Mouse (Mus musculus) kidney, embryonic 16.5 days (tissue): ENCODE results near the gene Pitpnc1. TPM values are rescaled to one million over a fixed set of nuclear protein-coding genes. Genes with fewer than 3 reads are reported as not detected.

Experiments
- ATAC-seq: fragments of 200-750 bp; cut with Nextera tagmentation; 2 replicates; pipeline ENCODE4 v1.8.0; 2017; ENCODE audit warnings: moderate TSS enrichment; ENCODE audit not compliant: low FRiP score, low TSS enrichment
- H3K27ac ChIP-seq: fragments of 300-500 bp; sonication (generic); 2 replicates; pipeline ENCODE4 v1.5.1; 2014; ENCODE audit warnings: low read length
- H3K27me3 ChIP-seq: fragments of 300-500 bp; sonication (generic); 2 replicates; pipeline ENCODE4 v1.6.1; 2014; ENCODE audit warnings: low read length, control low read depth, mixed read lengths; ENCODE audit not compliant: insufficient read depth
- H3K36me3 ChIP-seq: fragments of 300-500 bp; sonication (generic); 2 replicates; pipeline ENCODE4 v1.6.1; 2014; ENCODE audit warnings: low read length, control low read depth, mixed read lengths; ENCODE audit not compliant: insufficient read depth
- H3K4me1 ChIP-seq: fragments of 300-500 bp; sonication (generic); 2 replicates; pipeline ENCODE4 v1.6.1; 2014; ENCODE audit warnings: low read length, control low read depth, mixed read lengths; ENCODE audit not compliant: insufficient read depth
- H3K4me2 ChIP-seq: fragments of 300-500 bp; sonication (generic); replicated peaks from 2 replicates; pipeline ENCODE4 v1.6.1; 2014; ENCODE audit warnings: low read depth, low read length
- H3K4me3 ChIP-seq: fragments of 300-500 bp; sonication (generic); 2 replicates; pipeline ENCODE4 v1.5.1; 2014; ENCODE audit warnings: mild to moderate bottlenecking, low read length
- H3K9ac ChIP-seq: fragments of 300-500 bp; sonication (generic); replicated peaks from 2 replicates; pipeline ENCODE4 v1.6.1; 2014; ENCODE audit warnings: low read length
- H3K9me3 ChIP-seq: fragments of 300-500 bp; sonication (generic); 2 replicates; pipeline ENCODE4 v1.6.1; 2016; ENCODE audit warnings: low read length, control low read depth
- WGBS: fragments of 180-500 bp; shearing (Covaris S2); extraction: QIAGEN DNeasy Blood & Tissue Kit; methylation state at CpG from one replicate; pipeline ENCODE4 v1.1.7; 2014; 5-methylcytosine and 5-hydroxymethylcytosine counted together
- polyA plus RNA-seq: library from polyadenylated mRNA; unstranded; fragments of >200 nt; fragmentation: Nextera tagmentation; extraction: Ambion mirVana; gene quantifications from 2 replicates; pipeline ENCODE4 v1.2.1, GENCODE M21; 2015

Pitpnc1 gene
- polyA plus RNA-seq, 1 experiment from 2014 or later: 21.5 TPM

GRCm38 (mm10) chr11:107327326-107327725, 143.2 kb downstream of the Pitpnc1 start:
- Histone ChIP-seq H3K27me3 (no peaks in the 10 kb centered on the region), H3K4me1 (0 out of 2 replicates have a peak, but pooled peaks cover 6% of the 10 kb centered on the region), H3K4me3 (no peak overlapping the region), H3K9ac (no peak overlapping the region), H3K4me2 (no peak overlapping the region), H3K9me3 (no peaks in the 10 kb centered on the region), H3K27ac (no peak overlapping the region), H3K36me3 (no peaks in the 10 kb centered on the region)
- WGBS: 84% methylated on average over 10 of the region's 10 CpGs
- no peak for ATAC-seq

- no peaks in the 10 kb centered on the region for H3K9me3 ChIP-seq
- WGBS: 49% methylated on average over 14 of the region's 14 CpGs
- no peak overlapping the region for H3K9ac ChIP-seq
- ATAC-seq: peak; percentile 69
- 0 out of 2 replicates have a peak, but pooled peaks cover 2% of the 10 kb centered on the region for H3K36me3 ChIP-seq
- 0 out of 2 replicates have a peak, but pooled peaks cover 6% of the 10 kb centered on the region for H3K4me1 ChIP-seq
- no peaks in the 10 kb centered on the region for H3K27me3 ChIP-seq
- H3K4me2 ChIP-seq: no peak overlapping the region
- H3K27ac ChIP-seq: no peak overlapping the region
- H3K4me3 ChIP-seq: no peak overlapping the region
Observed at GRCm38 (mm10) chr11:107325739-107326725, 144.5 kb downstream of the Pitpnc1 start.

- H3K27ac ChIP-seq: no peak overlapping the region
- no peak for ATAC-seq
- H3K27me3 ChIP-seq: no peaks in the 10 kb centered on the region
- H3K4me2 ChIP-seq: no peak overlapping the region
- no peak overlapping the region for H3K4me3 ChIP-seq
- WGBS: 92% methylated on average over 4 of the region's 4 CpGs
- 0 out of 2 replicates have a peak, but pooled peaks cover 6% of the 10 kb centered on the region for H3K4me1 ChIP-seq
- 0 out of 2 replicates have a peak, but pooled peaks cover 2% of the 10 kb centered on the region for H3K36me3 ChIP-seq
- no peak overlapping the region for H3K9ac ChIP-seq
- no peaks in the 10 kb centered on the region for H3K9me3 ChIP-seq
Observed at GRCm38 (mm10) chr11:107325226-107325625, 145.3 kb downstream of the Pitpnc1 start.

- Histone ChIP-seq H3K4me3 (no peak overlapping the region), H3K4me1 (0 out of 2 replicates have a peak, but pooled peaks cover 6% of the 10 kb centered on the region), H3K9ac (no peak overlapping the region), H3K36me3 (0 out of 2 replicates have a peak, but pooled peaks cover 2% of the 10 kb centered on the region), H3K4me2 (no peak overlapping the region), H3K27ac (no peak overlapping the region), H3K27me3 (no peaks in the 10 kb centered on the region), H3K9me3 (no peaks in the 10 kb centered on the region)
- WGBS: 72% methylated on average over 18 of the region's 18 CpGs
- ATAC-seq: no peak
Observed at GRCm38 (mm10) chr11:107323173-107323572, 147.3 kb downstream of the Pitpnc1 start.

- Histone ChIP-seq H3K36me3 (0 out of 2 replicates have a peak, but pooled peaks cover 2% of the 10 kb centered on the region), H3K4me3 (no peak overlapping the region), H3K9me3 (no peaks in the 10 kb centered on the region), H3K4me1 (0 out of 2 replicates have a peak, but pooled peaks cover 6% of the 10 kb centered on the region), H3K9ac (no peak overlapping the region), H3K27me3 (no peaks in the 10 kb centered on the region), H3K4me2 (no peak overlapping the region), H3K27ac (no peak overlapping the region)
- 81% methylated on average over 13 of the region's 13 CpGs for WGBS
- no peak for ATAC-seq
Observed at GRCm38 (mm10) chr11:107322226-107322625, 148.3 kb downstream of the Pitpnc1 start.

- 0 out of 2 replicates have a peak, but pooled peaks cover 2% of the 10 kb centered on the region for H3K36me3 ChIP-seq
- H3K9me3 ChIP-seq: no peaks in the 10 kb centered on the region
- WGBS: 85% methylated on average over 3 of the region's 3 CpGs
- no peak overlapping the region for H3K27ac ChIP-seq
- no peak overlapping the region for H3K4me3 ChIP-seq
- H3K4me2 ChIP-seq: no peak overlapping the region
- ATAC-seq: no peak
- H3K9ac ChIP-seq: no peak overlapping the region
- H3K4me1 ChIP-seq: 0 out of 2 replicates have a peak, but pooled peaks cover 6% of the 10 kb centered on the region
- H3K27me3 ChIP-seq: no peaks in the 10 kb centered on the region
Observed at GRCm38 (mm10) chr11:107321819-107322218, 148.7 kb downstream of the Pitpnc1 start.

GRCm38 (mm10) chr11:107319861-107320260, 150.6 kb downstream of the Pitpnc1 start:
- Histone ChIP-seq H3K9ac (no peak overlapping the region), H3K9me3 (no peaks in the 10 kb centered on the region), H3K27me3 (no peaks in the 10 kb centered on the region), H3K4me1 (no peaks in the 10 kb centered on the region; the same call in 1 of the 2 replicates), H3K36me3 (0 out of 2 replicates have a peak, but pooled peaks cover 2% of the 10 kb centered on the region), H3K4me2 (no peak overlapping the region), H3K27ac (no peak overlapping the region), H3K4me3 (no peak overlapping the region)
- WGBS: 51% methylated on average over 10 of the region's 10 CpGs
- no peak for ATAC-seq

GRCm38 (mm10) chr11:107317653-107318281, 152.7 kb downstream of the Pitpnc1 start:
- no peak for ATAC-seq
- no peak overlapping the region for H3K4me2 ChIP-seq
- no peak overlapping the region for H3K4me3 ChIP-seq
- no peaks in the 10 kb centered on the region for H3K27me3 ChIP-seq
- no peaks in the 10 kb centered on the region; the same call in 1 of the 2 replicates for H3K4me1 ChIP-seq
- no peak overlapping the region for H3K9ac ChIP-seq
- H3K27ac ChIP-seq: no peak overlapping the region
- no peaks in the 10 kb centered on the region for H3K9me3 ChIP-seq
- 47% methylated on average over 14 of the region's 14 CpGs for WGBS
- 0 out of 2 replicates have a peak, but pooled peaks cover 2% of the 10 kb centered on the region for H3K36me3 ChIP-seq

GRCm38 (mm10) chr11:107315475-107315874, 155.0 kb downstream of the Pitpnc1 start:
- no peaks in the 10 kb centered on the region; the same call in 1 of the 2 replicates for H3K4me1 ChIP-seq
- no peaks in the 10 kb centered on the region for H3K9me3 ChIP-seq
- no peak for ATAC-seq
- H3K36me3 ChIP-seq: no peaks in the 10 kb centered on the region
- 60% methylated on average over 15 of the region's 15 CpGs for WGBS
- no peak overlapping the region for H3K4me2 ChIP-seq
- no peak overlapping the region for H3K9ac ChIP-seq
- no peak overlapping the region for H3K27ac ChIP-seq
- H3K4me3 ChIP-seq: no peak overlapping the region
- H3K27me3 ChIP-seq: no peaks in the 10 kb centered on the region
